Mouse (Mus musculus) megakaryocyte-erythroid progenitor cell, adult 5-6 weeks (primary cell): ENCODE results near the gene Gm13279. TPM values are rescaled to one million over a fixed set of nuclear protein-coding genes. Genes with fewer than 3 reads are reported as not detected.

Source experiments
- total RNA-seq, 2 experiments: library from RNA; stranded (forward) in 1 of 2; stranded (reverse) in 1 of 2; fragments of 200-1000, 215-1000 nt in 1 of 2; fragments of >200 nt in 1 of 2; fragmentation: Nextera tagmentation in 1 of 2; gene quantifications; 2 replicates each; pipeline ENCODE4 v1.2.3; 2014 to 2017

The Gm13279 gene
- total RNA-seq, 2 experiments from 2014 or later = not detected

Other genes with a start within 250 kb of the Gm13279 start
Only the 30 nearest of the 31 such genes appear.
- gene Ifna14, start 225.6 kb upstream of the Gm13279 start, total RNA-seq (2014; fragmentation: Nextera tagmentation) = not detected in 2 replicates
- gene Ifna14, start 225.6 kb upstream of the Gm13279 start, total RNA-seq (2017) = not detected in 2 replicates
- not detected in 2 replicates for gene Ifna9, start 205.0 kb upstream of the Gm13279 start, total RNA-seq (2014; fragmentation: Nextera tagmentation)
- not detected in 2 replicates for gene Ifna9, start 205.0 kb upstream of the Gm13279 start, total RNA-seq (2017)
- not detected in 2 replicates for gene Ifna12, start 194.0 kb upstream of the Gm13279 start, total RNA-seq (2014; fragmentation: Nextera tagmentation)
- gene Ifna12, start 194.0 kb upstream of the Gm13279 start, total RNA-seq (2017) = not detected in 2 replicates
- not detected in 2 replicates for gene C87499, start 163.0 kb upstream of the Gm13279 start, total RNA-seq (2014; fragmentation: Nextera tagmentation)
- not detected in 2 replicates for gene C87499, start 163.0 kb upstream of the Gm13279 start, total RNA-seq (2017)
- not detected in 2 replicates for gene Ifna13, start 152.9 kb upstream of the Gm13279 start, total RNA-seq (2014; fragmentation: Nextera tagmentation)
- not detected in 2 replicates for gene Ifna13, start 152.9 kb upstream of the Gm13279 start, total RNA-seq (2017)
- gene Ifna16, start 120.5 kb upstream of the Gm13279 start, total RNA-seq (2014; fragmentation: Nextera tagmentation) = not detected in 2 replicates
- not detected in 2 replicates for gene Ifna16, start 120.5 kb upstream of the Gm13279 start, total RNA-seq (2017)
- not detected in 2 replicates for gene Ifna2, start 113.5 kb upstream of the Gm13279 start, total RNA-seq (2014; fragmentation: Nextera tagmentation)
- gene Ifna2, start 113.5 kb upstream of the Gm13279 start, total RNA-seq (2017) = not detected in 2 replicates
- not detected in 2 replicates for gene Ifnab, start 106.0 kb upstream of the Gm13279 start, total RNA-seq (2014; fragmentation: Nextera tagmentation)
- not detected in 2 replicates for gene Ifnab, start 106.0 kb upstream of the Gm13279 start, total RNA-seq (2017)
- gene Gm26566, start 75.6 kb upstream of the Gm13279 start, total RNA-seq (2014; fragmentation: Nextera tagmentation) = not detected in 2 replicates
- 1.1 and 1.5 TPM in 2 replicates for gene Gm26566, start 75.6 kb upstream of the Gm13279 start, total RNA-seq (2017)
- gene Klhl9, start 74.9 kb upstream of the Gm13279 start, total RNA-seq (2014; fragmentation: Nextera tagmentation) = 37.1 and 50.0 TPM in 2 replicates
- 67.3 and 88.5 TPM in 2 replicates for gene Klhl9, start 74.9 kb upstream of the Gm13279 start, total RNA-seq (2017)
- not detected in 2 replicates for gene Gm13271, start 42.5 kb upstream of the Gm13279 start, total RNA-seq (2014; fragmentation: Nextera tagmentation)
- not detected in 2 replicates for gene Gm13271, start 42.5 kb upstream of the Gm13279 start, total RNA-seq (2017)
- not detected in 2 replicates for gene Gm13283, start 37.3 kb upstream of the Gm13279 start, total RNA-seq (2014; fragmentation: Nextera tagmentation)
- not detected in 2 replicates for gene Gm13283, start 37.3 kb upstream of the Gm13279 start, total RNA-seq (2017)
- gene Gm13290, start 23.6 kb upstream of the Gm13279 start, total RNA-seq (2014; fragmentation: Nextera tagmentation) = not detected in 2 replicates
- gene Gm13290, start 23.6 kb upstream of the Gm13279 start, total RNA-seq (2017) = not detected in 2 replicates
- gene Gm13289, start 20.5 kb upstream of the Gm13279 start, total RNA-seq (2014; fragmentation: Nextera tagmentation) = not detected in 2 replicates
- not detected in 2 replicates for gene Gm13289, start 20.5 kb upstream of the Gm13279 start, total RNA-seq (2017)
- gene Gm13272, start 17.5 kb upstream of the Gm13279 start, total RNA-seq (2014; fragmentation: Nextera tagmentation) = not detected in 2 replicates
- gene Gm13272, start 17.5 kb upstream of the Gm13279 start, total RNA-seq (2017) = not detected in 2 replicates
- 0.57 TPM in 1 of 2 replicates, not detected in the other for gene Ifnz, start 15.3 kb upstream of the Gm13279 start, total RNA-seq (2014; fragmentation: Nextera tagmentation)
- gene Ifnz, start 15.3 kb upstream of the Gm13279 start, total RNA-seq (2017) = 0.11 TPM in 1 of 2 replicates, not detected in the other
- gene Gm13276, start 11.7 kb upstream of the Gm13279 start, total RNA-seq (2014; fragmentation: Nextera tagmentation) = not detected in 2 replicates
- 1.6 TPM in 1 of 2 replicates, not detected in the other for gene Gm13276, start 11.7 kb upstream of the Gm13279 start, total RNA-seq (2017)
- gene Gm13277, start 8.8 kb upstream of the Gm13279 start, total RNA-seq (2014; fragmentation: Nextera tagmentation) = not detected in 2 replicates
- not detected in 2 replicates for gene Gm13277, start 8.8 kb upstream of the Gm13279 start, total RNA-seq (2017)
- gene Gm13278, start 5.8 kb upstream of the Gm13279 start, total RNA-seq (2014; fragmentation: Nextera tagmentation) = not detected in 2 replicates
- gene Gm13278, start 5.8 kb upstream of the Gm13279 start, total RNA-seq (2017) = not detected in 2 replicates
- gene Gm13275, start 2.9 kb upstream of the Gm13279 start, total RNA-seq (2014; fragmentation: Nextera tagmentation) = not detected in 2 replicates
- not detected in 2 replicates for gene Gm13275, start 2.9 kb upstream of the Gm13279 start, total RNA-seq (2017)
- gene Gm13285, start 2.3 kb downstream of the Gm13279 start, total RNA-seq (2014; fragmentation: Nextera tagmentation) = not detected in 2 replicates
- not detected in 2 replicates for gene Gm13285, start 2.3 kb downstream of the Gm13279 start, total RNA-seq (2017)
- not detected in 2 replicates for gene Gm13287, start 5.9 kb downstream of the Gm13279 start, total RNA-seq (2014; fragmentation: Nextera tagmentation)
- not detected in 2 replicates for gene Gm13287, start 5.9 kb downstream of the Gm13279 start, total RNA-seq (2017)
- gene Gm13288, start 8.1 kb downstream of the Gm13279 start, total RNA-seq (2014; fragmentation: Nextera tagmentation) = not detected in 2 replicates
- gene Gm13288, start 8.1 kb downstream of the Gm13279 start, total RNA-seq (2017) = 1.2 TPM in 1 of 2 replicates, not detected in the other
- not detected in 2 replicates for gene Ifna7, start 18.8 kb downstream of the Gm13279 start, total RNA-seq (2014; fragmentation: Nextera tagmentation)
- gene Ifna7, start 18.8 kb downstream of the Gm13279 start, total RNA-seq (2017) = not detected in 2 replicates
- not detected in 2 replicates for gene Ifna11, start 22.6 kb downstream of the Gm13279 start, total RNA-seq (2014; fragmentation: Nextera tagmentation)
- not detected in 2 replicates for gene Ifna11, start 22.6 kb downstream of the Gm13279 start, total RNA-seq (2017)
- not detected in 2 replicates for gene Ifna6, start 30.0 kb downstream of the Gm13279 start, total RNA-seq (2014; fragmentation: Nextera tagmentation)
- not detected in 2 replicates for gene Ifna6, start 30.0 kb downstream of the Gm13279 start, total RNA-seq (2017)
- not detected in 2 replicates for gene Ifna5, start 38.1 kb downstream of the Gm13279 start, total RNA-seq (2014; fragmentation: Nextera tagmentation)
- not detected in 2 replicates for gene Ifna5, start 38.1 kb downstream of the Gm13279 start, total RNA-seq (2017)
- not detected in 2 replicates for gene Ifna4, start 44.5 kb downstream of the Gm13279 start, total RNA-seq (2014; fragmentation: Nextera tagmentation)
- gene Ifna4, start 44.5 kb downstream of the Gm13279 start, total RNA-seq (2017) = not detected in 2 replicates
- not detected in 2 replicates for gene Ifna1, start 52.7 kb downstream of the Gm13279 start, total RNA-seq (2014; fragmentation: Nextera tagmentation)
- gene Ifna1, start 52.7 kb downstream of the Gm13279 start, total RNA-seq (2017) = not detected in 2 replicates
- gene Ifne, start 82.8 kb downstream of the Gm13279 start, total RNA-seq (2014; fragmentation: Nextera tagmentation) = not detected in 2 replicates
- gene Ifne, start 82.8 kb downstream of the Gm13279 start, total RNA-seq (2017) = not detected in 2 replicates